Mouse (Mus musculus) left cerebral cortex, postnatal 36 days (tissue): Measurements from ENCODE around the gene Gria4. TPM values are rescaled to one million over a fixed set of nuclear protein-coding genes. Genes with fewer than 3 reads are reported as not detected.
A peak's percentile ranks its signal among the peaks of the same experiment; 100 is the strongest.

Experiments used
- DNase-seq, 2 experiments: peaks; one replicate each; pipeline ENCODE4 v3.0.0; 2021 to 2022; ENCODE audit warnings: low spot score in 2 of 2, mixed read lengths in 1 of 2
- intact Hi-C: fragments of 180-260 bp; cut with DNase I; formaldehyde crosslinking; loops from one replicate; pipeline ENCODE4 v1.15.1; 2025
- microRNA-seq: library from miRNA; unstranded; fragments of <30 nt; microRNA quantifications from one replicate; pipeline ENCODE4 v1.2.0, GENCODE M21; 2022
- total RNA-seq, 2 experiments: library from RNA; stranded (reverse); gene quantifications; 2 replicates each; pipeline ENCODE4 v1.2.3; 2021

The Gria4 gene
- total RNA-seq, 2 experiments from 2014 or later = 102 to 103 TPM

- intact Hi-C loops = loop anchor here (5.0 kb wide), 1 partner anchor 69 kb away; the partner anchor contains the start of genes Aasdhppt and Kbtbd3
- peak; percentile 98 for DNase-seq
Observed at GRCm38 (mm10) chr9:4375828-4376639, 420.0 kb downstream of the Gria4 start, which contains the start of gene Msantd4. Gene Msantd4, plus strand, starts transcription at chr9:4376562.

Small RNA genes within 50 kb of the gene (microRNA-seq; reads per million reads assigned to microRNA genes)
- gene Gm23811 = not detected
- gene Gm23992 = not detected
